Mouse (Mus musculus): ENCODE measurements around the gene Cdc34b. TPM values are rescaled to one million over a fixed set of nuclear protein-coding genes. Genes with fewer than 3 reads are reported as not detected.
"Not testable (repeated sequence)": the region's sequence is repeated elsewhere in the genome, so short reads cannot be mapped to it uniquely, and the experiment has no call there.

The Cdc34b gene
- 0.12 TPM in 1 of 2 replicates, not detected in the other for polyA plus RNA-seq (2015; fragmentation: Nextera tagmentation; extraction: Ambion mirVana)

GRCm38 (mm10) chr11:94741732-94742272 is at the start of gene Cdc34b:
Cdc34b (plus strand) TSS chr11:94741782.
- no peak for DNase-seq (ENCODE audit: low spot score)

- not testable (repeated sequence) for DNase-seq (ENCODE audit: low spot score)
These were observed 49.1 kb upstream of the Cdc34b start for GRCm38 (mm10) chr11:94692502-94692901.

- peak; percentile 64 for DNase-seq (ENCODE audit: low spot score)
These were observed 46.1 kb upstream of the Cdc34b start for GRCm38 (mm10) chr11:94695508-94695907.

GRCm38 (mm10) chr11:94697140-94697539 is 44.4 kb upstream of the Cdc34b start:
- DNase-seq (ENCODE audit: low spot score) = peak; percentile 43

- peak; percentile 91 for DNase-seq (ENCODE audit: low spot score)
These were observed 43.7 kb upstream of the Cdc34b start for GRCm38 (mm10) chr11:94697703-94698464.

GRCm38 (mm10) chr11:94699399-94699798 is 42.2 kb upstream of the Cdc34b start:
- no peak for DNase-seq (ENCODE audit: low spot score)

GRCm38 (mm10) chr11:94701401-94702215 is 40.0 kb upstream of the Cdc34b start:
- DNase-seq (ENCODE audit: low spot score) = no peak

- DNase-seq (ENCODE audit: low spot score) = no peak
These were observed 39.4 kb upstream of the Cdc34b start for GRCm38 (mm10) chr11:94702216-94702610.

- DNase-seq (ENCODE audit: low spot score) = peak; percentile 72
These were observed 37.6 kb upstream of the Cdc34b start for GRCm38 (mm10) chr11:94704020-94704419.

- no peak for DNase-seq (ENCODE audit: low spot score)
These were observed 37.1 kb upstream of the Cdc34b start, which contains the start of gene Gm11541 for GRCm38 (mm10) chr11:94704472-94704871. Gm11541 (minus strand) TSS chr11:94704499.

GRCm38 (mm10) chr11:94713246-94713860 is 28.2 kb upstream of the Cdc34b start:
- no peak for DNase-seq (ENCODE audit: low spot score)

GRCm38 (mm10) chr11:94715622-94716021 is 26.0 kb upstream of the Cdc34b start:
- no peak for DNase-seq (ENCODE audit: low spot score)

- peak; percentile 63 for DNase-seq (ENCODE audit: low spot score)
These were observed 24.8 kb upstream of the Cdc34b start for GRCm38 (mm10) chr11:94716754-94717153.

GRCm38 (mm10) chr11:94717239-94717638 is 24.3 kb upstream of the Cdc34b start:
- DNase-seq (ENCODE audit: low spot score) = no peak

- no peak for DNase-seq (ENCODE audit: low spot score)
These were observed 23.3 kb upstream of the Cdc34b start for GRCm38 (mm10) chr11:94718113-94718909.

- DNase-seq (ENCODE audit: low spot score) = peak; percentile 55
These were observed 22.4 kb upstream of the Cdc34b start for GRCm38 (mm10) chr11:94719216-94719615.

- DNase-seq (ENCODE audit: low spot score) = no peak
These were observed 14.3 kb upstream of the Cdc34b start for GRCm38 (mm10) chr11:94727306-94727705.

- DNase-seq (ENCODE audit: low spot score) = no peak
These were observed 13.0 kb upstream of the Cdc34b start for GRCm38 (mm10) chr11:94728545-94728944.

- no peak for DNase-seq (ENCODE audit: low spot score)
These were observed 12.0 kb upstream of the Cdc34b start for GRCm38 (mm10) chr11:94729565-94729964.

- DNase-seq (ENCODE audit: low spot score) = peak; percentile 69
These were observed 11.3 kb upstream of the Cdc34b start for GRCm38 (mm10) chr11:94730261-94730660.

- no peak for DNase-seq (ENCODE audit: low spot score)
These were observed 10.4 kb upstream of the Cdc34b start for GRCm38 (mm10) chr11:94731229-94731628.

Measured in thymus, postnatal 0 days (tissue).